Mouse (Mus musculus): ENCODE results near the gene Zbtb11.

The Zbtb11 gene

GRCm38 (mm10) chr16:55970416-55970815, 3.3 kb upstream of the Zbtb11 start:
- DNase-seq (ENCODE audit: low spot score), result no peak

GRCm38 (mm10) chr16:55971735-55972615, 1.7 kb upstream of the Zbtb11 start:
- DNase-seq (ENCODE audit: low spot score), result no peak

DNA sequence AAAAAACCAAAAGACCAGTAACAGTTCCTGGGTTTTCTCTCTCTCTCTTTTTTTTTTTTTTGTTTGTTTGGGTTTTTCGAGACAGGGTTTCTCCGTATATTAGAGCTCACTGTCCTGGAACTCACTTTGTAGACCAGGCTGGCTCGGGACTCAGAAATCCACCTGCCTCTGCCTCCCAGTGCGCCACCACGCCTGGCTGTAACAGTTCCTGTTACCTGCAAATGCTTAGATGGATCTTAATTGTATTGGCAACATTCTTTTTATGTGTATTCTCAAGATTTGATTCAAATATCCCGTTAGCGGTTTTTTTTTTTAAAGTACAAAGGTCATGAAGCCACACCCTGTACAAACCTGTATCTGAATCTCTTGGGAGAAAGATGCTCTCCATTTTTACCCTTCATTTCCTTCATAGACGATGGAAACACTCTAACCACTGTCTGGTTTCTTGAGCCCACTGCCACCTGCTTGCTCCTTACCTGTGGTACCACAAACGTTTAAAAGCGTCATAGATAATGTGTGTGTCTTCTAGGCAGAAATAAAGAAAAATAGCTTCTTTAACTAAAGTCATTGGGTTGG, 969 bp upstream of the Zbtb11 start:
- DNase-seq (ENCODE audit: low spot score), result peak; percentile 13

- DNase-seq (ENCODE audit: low spot score), result peak; percentile 90
Observed at GRCm38 (mm10) chr16:55974256-55974902, 696 bp downstream of the Zbtb11 start.

- DNase-seq (ENCODE audit: low spot score), result peak; percentile 21
Observed at GRCm38 (mm10) chr16:55974903-55975285, 1.2 kb downstream of the Zbtb11 start.

DNA sequence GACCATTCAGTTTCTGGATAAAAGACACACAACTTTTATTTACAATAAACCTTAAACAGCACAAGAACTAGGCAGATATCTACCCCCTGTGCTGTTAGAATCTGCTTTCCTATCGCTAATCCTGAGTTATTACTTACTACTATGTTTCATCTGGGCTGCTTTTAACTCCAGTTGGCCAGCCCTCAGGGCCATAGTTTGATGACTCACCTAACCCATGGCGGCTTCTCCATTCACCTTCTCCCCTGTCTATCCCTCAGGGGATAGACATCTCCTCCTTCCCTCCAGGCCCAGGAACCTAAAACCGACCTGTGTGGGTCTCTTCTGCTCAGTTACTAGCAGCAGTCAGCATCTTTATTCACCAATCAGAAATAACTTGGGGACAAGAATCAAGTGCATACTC, 12.3 kb downstream of the Zbtb11 start:
- no peak for DNase-seq (ENCODE audit: low spot score)

DNA sequence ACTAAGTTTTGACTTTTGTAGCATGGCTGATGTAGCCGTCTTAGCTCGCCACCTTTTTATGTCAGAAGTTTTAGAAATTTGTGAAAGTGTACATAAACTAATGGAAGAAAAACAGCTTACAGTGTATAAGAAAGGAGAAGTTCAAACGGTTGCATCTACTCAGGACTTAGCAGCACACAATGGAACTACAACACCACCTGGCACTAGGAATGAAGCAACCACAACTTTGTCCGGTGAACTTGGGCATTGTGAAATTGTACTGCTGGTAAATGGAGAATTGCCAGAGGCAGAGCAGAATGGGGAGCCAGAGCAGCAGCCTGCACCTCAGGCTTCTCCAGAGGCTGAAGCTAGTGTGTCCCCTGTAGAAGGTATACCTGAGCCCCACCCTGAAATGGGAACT, 16.6 kb downstream of the Zbtb11 start:
- DNase-seq (ENCODE audit: low spot score), result no peak

DNA sequence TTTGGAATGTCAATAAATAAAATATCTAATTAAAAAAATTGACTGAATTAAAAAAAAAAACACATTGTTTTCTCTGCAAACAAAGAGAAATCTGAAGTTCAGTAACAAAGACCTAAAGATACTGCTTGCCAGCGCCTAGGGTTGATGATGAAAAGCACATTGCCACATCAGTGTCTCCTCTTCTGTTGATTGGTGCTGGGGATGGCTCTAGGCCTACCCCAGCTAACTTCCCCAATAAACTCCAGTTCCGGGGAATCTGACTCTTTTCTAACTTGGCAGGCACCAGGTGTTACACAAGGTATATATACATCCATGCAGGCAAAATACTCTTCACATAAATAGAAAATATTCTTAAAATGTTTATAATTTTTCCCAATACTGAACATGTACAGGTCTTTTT, 20.6 kb downstream of the Zbtb11 start:
- no peak for DNase-seq (ENCODE audit: low spot score)

- DNase-seq (ENCODE audit: low spot score), result no peak
Observed at GRCm38 (mm10) chr16:56006798-56007197, 33.1 kb downstream of the Zbtb11 start.

GRCm38 (mm10) chr16:56008862-56009261, 35.2 kb downstream of the Zbtb11 start:
- no peak for DNase-seq (ENCODE audit: low spot score)

DNA sequence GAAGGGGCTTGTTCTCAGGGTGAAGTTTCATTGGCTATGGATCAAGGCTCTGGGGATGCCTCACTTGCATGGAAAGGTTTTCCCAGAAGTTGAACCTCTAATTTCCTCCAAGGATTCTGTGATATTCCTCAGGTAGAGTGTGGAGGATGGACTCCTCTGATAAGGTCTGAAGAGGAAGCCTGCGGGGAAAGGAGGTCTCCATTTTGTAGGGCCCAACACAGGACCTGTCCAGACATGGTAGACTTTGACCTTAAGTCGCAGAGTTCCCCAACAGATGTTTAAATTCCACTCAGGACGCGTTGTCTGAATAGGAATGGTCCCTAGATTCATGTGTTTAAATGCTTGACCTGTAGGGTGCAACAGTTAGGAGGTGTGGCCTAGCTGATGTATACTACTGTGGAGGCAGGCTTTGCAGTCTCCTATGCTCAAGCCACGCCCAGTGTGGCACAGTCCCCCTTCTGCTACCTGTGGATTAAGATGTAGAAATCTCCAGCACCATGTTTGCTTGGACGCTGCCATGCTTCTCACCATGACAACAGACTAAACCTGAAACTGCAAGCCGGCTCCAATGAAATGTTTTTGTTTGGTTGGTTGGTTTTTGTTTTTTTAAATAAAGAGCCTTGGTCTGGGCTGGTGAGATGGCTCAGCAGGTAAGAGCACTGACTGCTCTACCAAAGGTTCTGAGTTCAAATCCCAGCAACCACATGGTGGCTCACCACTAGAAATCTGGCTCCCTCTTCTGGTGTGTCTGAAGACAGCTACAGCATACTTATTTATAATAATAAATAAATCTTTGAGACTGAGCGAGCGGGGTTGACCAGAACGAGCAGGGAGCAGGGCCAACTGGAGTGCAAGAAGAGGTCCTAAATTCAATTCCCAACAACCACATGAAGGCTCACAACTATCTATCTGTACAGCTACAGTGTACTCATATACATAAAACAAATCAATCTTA, 39.4 kb downstream of the Zbtb11 start:
- DNase-seq (ENCODE audit: low spot score), result no peak

DNA sequence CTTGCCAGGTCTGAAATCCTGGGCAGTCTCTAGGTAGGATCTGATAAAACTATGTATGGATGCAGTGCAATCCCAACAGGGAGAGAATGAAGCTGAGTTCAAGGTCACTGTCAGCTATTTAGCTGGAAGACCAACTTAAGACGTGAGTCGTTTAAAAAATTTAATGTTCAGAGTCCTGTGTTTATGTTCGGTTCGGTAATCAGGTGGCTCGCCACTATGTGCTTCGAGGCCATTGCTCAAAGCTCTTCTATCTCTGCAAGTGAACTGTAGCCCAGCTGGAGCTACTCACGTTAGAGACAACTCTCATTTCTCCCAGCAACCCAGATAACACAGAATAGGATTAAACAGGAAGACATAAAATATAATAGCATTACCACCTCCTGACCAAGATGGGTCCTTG, 40.4 kb downstream of the Zbtb11 start:
- no peak for DNase-seq (ENCODE audit: low spot score)

DNA sequence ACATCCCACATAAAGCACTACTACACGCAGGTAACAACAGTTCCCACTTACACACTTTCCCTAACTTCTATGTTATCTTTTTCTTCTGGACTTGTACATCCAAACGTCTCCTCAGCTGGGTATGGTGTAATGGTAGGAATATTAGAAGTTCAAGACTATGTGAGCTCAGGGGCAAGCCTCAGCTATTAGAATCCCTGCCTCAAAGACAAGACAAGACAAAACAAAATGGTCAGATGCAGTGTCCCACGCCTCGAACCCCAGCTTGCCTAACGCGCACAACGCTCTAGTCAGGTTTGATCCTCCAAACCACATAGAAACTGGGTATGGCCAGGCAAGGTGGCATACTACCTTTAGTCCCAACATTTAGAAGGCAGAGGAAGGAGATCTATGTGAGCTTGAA, 46.0 kb downstream of the Zbtb11 start:
- DNase-seq (ENCODE audit: low spot score), result no peak

GRCm38 (mm10) chr16:56027854-56028629, 54.4 kb downstream of the Zbtb11 start:
- no peak for DNase-seq (ENCODE audit: low spot score)

GRCm38 (mm10) chr16:56028722-56029551, 55.3 kb downstream of the Zbtb11 start:
- DNase-seq (ENCODE audit: low spot score), result peak; percentile 82

DNA sequence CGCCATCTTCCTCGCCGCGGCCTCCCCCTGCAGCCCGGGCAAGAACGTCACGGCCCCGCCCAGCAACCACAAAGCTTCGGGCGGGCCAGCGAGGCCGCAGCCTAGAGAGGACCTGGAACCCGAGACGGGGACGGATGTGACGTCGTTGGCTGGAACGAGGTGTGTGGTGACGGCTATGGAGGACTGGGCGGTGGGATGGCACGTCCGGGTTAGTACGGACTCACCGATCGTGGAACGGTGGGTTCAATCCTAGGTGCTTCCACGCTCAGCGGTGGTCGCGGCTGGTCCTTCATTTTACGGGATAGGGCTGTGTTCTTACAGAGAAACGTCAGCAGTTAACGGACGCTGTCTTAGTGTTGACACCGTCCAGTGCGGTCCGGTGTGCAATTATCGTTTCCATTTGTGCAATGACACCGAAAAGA, 56.0 kb downstream of the Zbtb11 start, which contains the start of gene Pcnp:
Pcnp (minus strand) TSS at position 79 of the 422 bp plus-strand sequence.
- peak; percentile 96 for DNase-seq (ENCODE audit: low spot score)

- DNase-seq (ENCODE audit: low spot score), result no peak
Observed at GRCm38 (mm10) chr16:56034566-56034965, 60.9 kb downstream of the Zbtb11 start.

GRCm38 (mm10) chr16:56036501-56036900, 62.8 kb downstream of the Zbtb11 start:
- DNase-seq (ENCODE audit: low spot score), result no peak

- DNase-seq (ENCODE audit: low spot score), result peak; percentile 92
Observed at GRCm38 (mm10) chr16:56037138-56038010, 63.7 kb downstream of the Zbtb11 start, which contains the start of gene Trmt10c. Gene Trmt10c, minus strand, starts transcription at chr16:56037819.

Data from yolk sac, embryonic 10.5 days (tissue).